Mouse (Mus musculus) hindbrain, postnatal 0 days (tissue): ENCODE measurements around the gene Phf19. TPM values are rescaled to one million over a fixed set of nuclear protein-coding genes. Genes with fewer than 3 reads are reported as not detected.

Experiments
- ATAC-seq: fragments of 200-750 bp; cut with Nextera tagmentation; 2 replicates; pipeline ENCODE4 v1.8.0; 2017; ENCODE audit warnings: mild to moderate bottlenecking, moderate TSS enrichment, moderate library complexity
- DNase-seq: peaks from one replicate; pipeline ENCODE4 v3.0.0-alpha.2; 2015; ENCODE audit warnings: low spot score
- H3K27ac ChIP-seq: fragments of 300-500 bp; sonication (generic); 2 replicates; pipeline ENCODE4 v1.5.1; 2014; ENCODE audit warnings: mild to moderate bottlenecking
- H3K27me3 ChIP-seq: fragments of 300-500 bp; sonication (generic); 2 replicates; pipeline ENCODE4 v1.6.1; 2014; ENCODE audit warnings: low read length, mixed read lengths; ENCODE audit not compliant: insufficient read depth
- H3K36me3 ChIP-seq: fragments of 300-500 bp; sonication (generic); 2 replicates; pipeline ENCODE4 v1.6.1; 2014; ENCODE audit warnings: low read length, mixed read lengths; ENCODE audit not compliant: insufficient read depth
- H3K4me1 ChIP-seq: fragments of 300-500 bp; sonication (generic); 2 replicates; pipeline ENCODE4 v1.6.1; 2014; ENCODE audit warnings: antibody characterized with exemption, low read length, mixed read lengths; ENCODE audit not compliant: insufficient read depth
- H3K4me2 ChIP-seq: fragments of 300-500 bp; sonication (generic); 2 replicates; pipeline ENCODE4 v1.6.1; 2014; ENCODE audit warnings: low read depth, mild to moderate bottlenecking, low read length, moderate library complexity, mixed read lengths
- H3K4me3 ChIP-seq: fragments of 300-500 bp; sonication (generic); 2 replicates; pipeline ENCODE4 v1.5.1; 2014; ENCODE audit warnings: low read length
- H3K9ac ChIP-seq: fragments of 300-500 bp; sonication (generic); replicated peaks from 2 replicates; pipeline ENCODE4 v1.6.1; 2014; ENCODE audit warnings: mild to moderate bottlenecking, low read length, moderate library complexity, mixed read lengths
- H3K9me3 ChIP-seq: fragments of 300-500 bp; sonication (generic); 2 replicates; pipeline ENCODE4 v1.6.1; 2016; ENCODE audit warnings: low read length, mixed read lengths
- CTCF ChIP-seq: IDR thresholded peaks from 2 replicates; pipeline ENCODE4 v1.5.1; 2016; ENCODE audit warnings: antibody characterized with exemption, control low read depth, low read depth
- WGBS: fragments of 180-500 bp; shearing (Covaris S2); extraction: QIAGEN DNeasy Blood & Tissue Kit; methylation state at CpG from one replicate; pipeline ENCODE4 v1.1.7; 2014; 5-methylcytosine and 5-hydroxymethylcytosine counted together
- polyA plus RNA-seq: library from polyadenylated mRNA; unstranded; fragments of >200 nt; fragmentation: Nextera tagmentation; extraction: Ambion mirVana; gene quantifications from 2 replicates; pipeline ENCODE4 v1.2.1, GENCODE M21; 2015
- total RNA-seq: library from RNA; depleted of rRNA; stranded (reverse); fragments of >200 nt; gene quantifications from 2 replicates; pipeline ENCODE4 v1.2.3, GENCODE M21; 2014; rRNA removed

Gene Phf19
- total and polyA plus RNA-seq, 2 experiments from 2014 or later: 1.3 to 2.5 TPM

- Histone ChIP-seq H3K36me3 (peaks cover 15% of the 10 kb centered on the region; the same call in 1 of the 2 replicates), H3K4me2 (peak overlapping the region; percentile 73), H3K4me3 (peak overlapping the region; percentile 74), H3K27me3 (no peaks in the 10 kb centered on the region), H3K9me3 (no peaks in the 10 kb centered on the region), H3K27ac (no peak overlapping the region), H3K9ac (peak overlapping the region; percentile 82), H3K4me1 (peaks cover 8% of the 10 kb centered on the region; the same call in 1 of the 2 replicates)
- WGBS: 31% methylated on average over 5 of the region's 5 CpGs
- no peak for TF ChIP-seq CTCF
- ATAC-seq (no peak), DNase-seq (no peak)
Measured at GRCm38 (mm10) chr2:34869680-34870079, 44.1 kb downstream of the Phf19 start.

GRCm38 (mm10) chr2:34857728-34858127, 56.1 kb downstream of the Phf19 start:
- DNase-seq (no peak), ATAC-seq (no peak)
- Histone ChIP-seq H3K4me2 (no peak overlapping the region), H3K9ac (no peak overlapping the region), H3K27me3 (no peaks in the 10 kb centered on the region), H3K9me3 (no peaks in the 10 kb centered on the region), H3K4me1 (no peaks in the 10 kb centered on the region), H3K27ac (no peak overlapping the region), H3K4me3 (no peak overlapping the region), H3K36me3 (peaks cover 69% of the 10 kb centered on the region)
- no peak for TF ChIP-seq CTCF
- WGBS: 95% methylated on average over 8 of the region's 8 CpGs

- no peaks in the 10 kb centered on the region for H3K4me1 ChIP-seq
- H3K27ac ChIP-seq: no peak overlapping the region
- no peaks in the 10 kb centered on the region for H3K27me3 ChIP-seq
- ATAC-seq (no peak; the same call in 1 of the 2 replicates), DNase-seq (no peak)
- H3K36me3 ChIP-seq: peaks cover 76% of the 10 kb centered on the region
- no peak overlapping the region for H3K9ac ChIP-seq
- 86% methylated on average over 4 of the region's 4 CpGs for WGBS
- no peak overlapping the region for H3K4me3 ChIP-seq
- H3K9me3 ChIP-seq: no peaks in the 10 kb centered on the region
- TF ChIP-seq CTCF: peak; percentile 51
- no peak overlapping the region for H3K4me2 ChIP-seq
Measured at GRCm38 (mm10) chr2:34855265-34855664, 58.6 kb downstream of the Phf19 start.

- Histone ChIP-seq H3K36me3 (peaks cover 13% of the 10 kb centered on the region), H3K27ac (no peak overlapping the region), H3K27me3 (no peaks in the 10 kb centered on the region), H3K4me3 (no peak overlapping the region), H3K9ac (no peak overlapping the region), H3K4me1 (no peaks in the 10 kb centered on the region), H3K4me2 (no peak overlapping the region), H3K9me3 (no peaks in the 10 kb centered on the region)
- no peak for DNase-seq
- no peak for ATAC-seq
- TF ChIP-seq CTCF: no peak
- 96% methylated on average over 1 of the region's 1 CpGs for WGBS
Measured at GRCm38 (mm10) chr2:34847702-34848101, 66.1 kb downstream of the Phf19 start.

Other genes with a start within 250 kb of the Phf19 start
- gene Gapvd1, start 158.8 kb downstream of the Phf19 start, total RNA-seq: 71.2 and 74.0 TPM in 2 replicates
- gene Gapvd1, start 158.8 kb downstream of the Phf19 start, polyA plus RNA-seq: 79.8 and 80.8 TPM in 2 replicates
- 148 and 186 TPM in 2 replicates for gene Hspa5, start 142.1 kb downstream of the Phf19 start, total RNA-seq
- gene Hspa5, start 142.1 kb downstream of the Phf19 start, polyA plus RNA-seq: 321 and 322 TPM in 2 replicates
- 15.8 and 19.0 TPM in 2 replicates for gene Rabepk, start 114.1 kb downstream of the Phf19 start, total RNA-seq
- 28.2 and 28.8 TPM in 2 replicates for gene Rabepk, start 114.1 kb downstream of the Phf19 start, polyA plus RNA-seq
- gene Fbxw2, start 87.7 kb downstream of the Phf19 start, total RNA-seq: 94.9 and 112 TPM in 2 replicates
- 111 and 118 TPM in 2 replicates for gene Fbxw2, start 87.7 kb downstream of the Phf19 start, polyA plus RNA-seq
- gene Gm34653, start 81.0 kb downstream of the Phf19 start, total RNA-seq: 0.16 TPM in 1 of 2 replicates, not detected in the other
- gene Gm34653, start 81.0 kb downstream of the Phf19 start, polyA plus RNA-seq: 0.09 TPM in 1 of 2 replicates, not detected in the other
- 0.26 and 0.65 TPM in 2 replicates for gene Cutal, start 39.6 kb downstream of the Phf19 start, total RNA-seq
- gene Cutal, start 39.6 kb downstream of the Phf19 start, polyA plus RNA-seq: 0.20 and 0.37 TPM in 2 replicates
- 37.6 and 39.4 TPM in 2 replicates for gene Psmd5, start 39.1 kb downstream of the Phf19 start, total RNA-seq
- gene Psmd5, start 39.1 kb downstream of the Phf19 start, polyA plus RNA-seq: 74.6 and 80.0 TPM in 2 replicates
- 1.0 and 2.6 TPM in 2 replicates for gene Traf1, start 47.7 kb upstream of the Phf19 start, total RNA-seq
- gene Traf1, start 47.7 kb upstream of the Phf19 start, polyA plus RNA-seq: 3.4 and 3.9 TPM in 2 replicates
- 0.10 and 1.3 TPM in 2 replicates for gene Hc, start 147.4 kb upstream of the Phf19 start, total RNA-seq
- gene Hc, start 147.4 kb upstream of the Phf19 start, polyA plus RNA-seq: 0.63 and 0.69 TPM in 2 replicates
- 0.29 TPM in 1 of 2 replicates, not detected in the other for gene AI182371, start 187.5 kb upstream of the Phf19 start, total RNA-seq
- 0.30 and 0.48 TPM in 2 replicates for gene AI182371, start 187.5 kb upstream of the Phf19 start, polyA plus RNA-seq
- gene Cntrl, start 195.5 kb upstream of the Phf19 start, total RNA-seq: 6.5 and 10.5 TPM in 2 replicates
- gene Cntrl, start 195.5 kb upstream of the Phf19 start, polyA plus RNA-seq: 9.0 and 10.7 TPM in 2 replicates